Mouse (Mus musculus) ES-Bruce4 (cell line): ENCODE results near the gene Foxj2.

Source experiments
- CTCF ChIP-seq: IDR thresholded peaks from one replicate; pipeline ENCODE4 v1.8.1; 2011; ENCODE audit warnings: low read depth, low read length
- POLR2A ChIP-seq: IDR thresholded peaks from one replicate; pipeline ENCODE4 v1.8.1; 2011; ENCODE audit warnings: low read length; ENCODE audit not compliant: insufficient read depth

GRCm38 (mm10) chr6:122781167-122781566 lies 38.5 kb upstream of the Foxj2 start:
- TF ChIP-seq POLR2A (no peak), CTCF (no peak)
